Mouse (Mus musculus) urinary bladder, postnatal 4 days (tissue): ENCODE data around the gene Nol10.
A peak's percentile ranks its signal among the peaks of the same experiment; 100 is the strongest.

Experiments
- DNase-seq, 2 experiments: peaks; one replicate each; pipeline ENCODE4 v3.0.0; 2021 to 2022; ENCODE audit warnings: low spot score in 2 of 2

Nol10 gene

GRCm38 (mm10) chr12:17408312-17408711 is 60.1 kb downstream of the Nol10 start:
- DNase-seq = no peak

DNA sequence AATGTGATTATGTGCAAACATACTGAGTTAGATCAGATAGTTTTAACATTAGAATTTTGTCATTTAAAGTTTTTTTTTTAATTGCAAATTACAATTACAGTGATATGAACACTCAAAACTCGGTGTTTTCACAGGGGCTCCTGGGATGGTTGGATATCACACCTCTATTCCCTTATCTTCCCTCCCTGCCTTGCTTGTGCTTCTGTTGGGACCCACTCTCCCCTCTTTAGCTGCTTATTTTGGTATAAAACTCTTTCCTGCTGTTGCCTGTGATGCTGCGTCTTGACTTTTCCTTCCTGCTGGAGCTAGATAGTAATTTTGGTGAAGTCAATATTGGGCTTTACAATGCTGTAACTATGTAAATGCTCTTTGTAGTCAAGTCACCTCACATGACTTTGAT is 63.0 kb downstream of the Nol10 start:
- no peak for DNase-seq

DNA sequence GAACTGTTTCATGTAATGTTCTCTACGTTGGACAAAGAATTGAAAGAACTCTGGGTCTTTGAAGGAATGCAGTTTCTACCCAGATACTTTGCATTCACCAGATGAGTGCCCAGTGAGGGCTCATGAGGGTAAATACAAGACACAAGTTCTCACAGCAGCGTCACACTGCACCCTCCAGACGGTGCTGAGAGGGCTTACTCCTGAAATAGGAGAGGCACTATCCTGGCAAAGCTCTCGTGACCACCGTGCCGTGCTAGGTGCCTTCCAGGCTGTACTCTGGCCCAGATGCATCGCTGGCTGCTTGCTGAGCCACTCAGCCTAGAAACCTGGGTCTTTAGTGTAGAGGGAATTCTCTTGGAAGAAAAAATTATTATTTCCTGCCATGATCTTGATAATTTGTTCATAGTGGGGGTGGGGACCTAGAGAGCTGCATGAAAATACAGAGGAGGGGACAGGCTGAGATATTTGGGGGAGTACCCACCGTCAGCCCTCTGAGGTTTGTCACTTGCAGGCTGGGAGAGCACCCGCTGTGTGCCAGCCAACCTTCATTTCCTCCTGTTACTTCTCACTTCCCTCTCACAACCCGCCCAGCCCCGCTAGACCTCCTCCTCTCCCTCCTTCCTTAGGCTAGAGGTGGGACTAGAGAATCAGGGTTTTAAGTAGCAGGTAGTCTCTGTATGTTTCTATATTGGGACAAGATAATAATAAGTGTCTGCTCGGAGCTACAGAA is 63.7 kb downstream of the Nol10 start:
- no peak for DNase-seq

DNA sequence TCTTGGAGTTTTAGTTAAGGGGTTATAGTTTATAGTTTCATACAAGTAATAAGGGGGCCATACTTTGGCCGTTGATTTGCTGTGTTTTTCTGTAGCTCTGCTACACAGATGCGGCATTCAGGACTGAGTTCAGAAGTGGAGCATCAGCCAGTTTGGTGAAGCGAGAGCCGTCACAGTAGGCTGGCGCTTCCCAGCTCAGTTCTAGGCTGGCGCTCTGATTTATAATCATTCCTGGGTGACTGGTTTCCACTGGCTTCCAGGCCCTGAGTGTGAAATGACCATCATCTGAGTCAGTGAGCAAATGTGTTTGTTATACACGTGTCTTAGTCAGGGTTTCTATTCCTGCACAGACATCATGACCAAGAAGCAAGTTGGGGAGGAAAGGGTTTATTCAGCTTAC is 66.5 kb downstream of the Nol10 start:
- no peak for DNase-seq

- no peak for DNase-seq
Measured at GRCm38 (mm10) chr12:17420168-17420810, 72.0 kb downstream of the Nol10 start.

DNA sequence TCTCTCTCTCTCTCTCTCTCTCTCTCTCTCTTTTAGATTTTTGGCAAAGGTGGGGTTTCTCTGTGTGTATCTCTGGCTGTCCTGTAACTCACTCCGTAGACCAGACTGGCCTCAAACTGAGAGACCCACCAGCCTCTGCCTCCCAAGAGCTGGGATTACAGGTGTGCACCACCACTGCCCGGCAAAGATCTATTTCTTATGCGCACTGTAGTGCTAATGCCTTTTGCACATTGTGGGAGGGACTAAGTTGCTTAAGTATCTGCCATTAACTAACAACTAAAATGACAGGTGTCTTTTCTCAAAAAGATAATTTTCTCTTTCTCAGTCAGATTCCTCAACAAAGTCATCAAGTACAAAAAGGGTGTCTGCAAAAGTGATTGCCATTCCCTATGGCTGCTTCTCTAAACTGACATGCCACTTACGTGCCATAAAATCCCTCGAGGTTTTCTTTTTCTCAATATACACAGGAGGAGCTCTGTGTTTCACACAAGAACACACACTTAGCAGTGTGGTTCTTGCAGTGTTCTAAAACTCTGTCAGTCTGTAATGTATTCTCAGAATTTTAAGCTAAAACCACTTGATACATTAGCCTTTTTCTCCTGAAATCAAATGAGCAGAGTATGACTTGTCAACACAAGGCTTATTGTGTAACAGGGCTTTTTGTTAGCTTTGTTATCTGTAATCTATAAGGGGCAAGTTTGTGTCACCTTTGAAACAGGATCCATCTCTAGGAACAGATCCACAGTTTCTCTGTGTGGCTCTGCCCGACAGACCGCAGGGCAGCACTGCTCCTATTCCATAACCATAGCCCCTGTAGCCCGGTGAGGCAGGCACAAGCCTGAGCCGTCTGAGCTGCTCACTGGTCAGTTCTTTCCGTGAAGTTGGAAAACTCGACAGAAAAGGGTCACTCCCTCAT is 77.3 kb downstream of the Nol10 start:
- DNase-seq = no peak

DNA sequence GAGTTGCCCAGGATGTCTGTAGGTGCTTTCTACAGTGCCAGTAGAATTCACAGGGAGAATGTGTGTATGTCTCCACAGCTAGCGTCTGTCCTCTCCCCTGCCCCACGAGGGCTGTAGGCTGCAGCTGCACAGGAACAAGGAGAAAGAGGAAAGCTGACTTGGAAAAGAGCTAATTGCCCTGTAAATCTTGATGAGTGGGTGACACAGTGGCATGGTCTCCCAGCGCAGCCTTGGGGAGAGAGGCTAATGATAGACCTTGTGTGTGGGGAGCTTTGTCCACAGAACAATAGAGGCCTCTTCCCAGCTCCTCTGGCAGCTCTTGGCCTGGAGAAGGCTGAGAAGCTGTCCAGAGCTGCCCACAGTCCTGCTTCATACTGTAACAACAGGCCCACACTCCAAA is 78.5 kb downstream of the Nol10 start:
- no peak for DNase-seq

- no peak for DNase-seq
Measured at GRCm38 (mm10) chr12:17430578-17430977, 82.3 kb downstream of the Nol10 start.

DNA sequence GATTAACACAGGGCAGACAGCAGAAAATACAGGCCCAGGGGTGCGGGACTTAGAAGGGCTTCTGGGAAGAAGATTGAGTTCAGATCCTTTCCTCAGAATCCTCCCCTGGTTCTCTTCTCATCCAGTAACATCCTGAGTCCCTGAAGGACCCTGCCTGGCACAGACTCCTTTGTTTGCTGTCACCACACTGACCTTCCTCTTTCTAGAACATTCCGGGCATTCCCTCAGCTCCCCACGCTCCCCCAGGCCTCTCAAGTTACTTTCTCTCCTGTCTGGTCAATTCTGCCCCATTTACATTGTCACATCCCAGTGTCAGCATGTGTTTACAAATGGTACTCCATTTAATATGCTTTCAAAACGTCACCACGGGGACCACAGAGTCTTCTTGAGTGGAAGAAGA is 82.9 kb downstream of the Nol10 start:
- no peak for DNase-seq

- DNase-seq = no peak
Measured at GRCm38 (mm10) chr12:17431812-17432332, 83.6 kb downstream of the Nol10 start.

DNA sequence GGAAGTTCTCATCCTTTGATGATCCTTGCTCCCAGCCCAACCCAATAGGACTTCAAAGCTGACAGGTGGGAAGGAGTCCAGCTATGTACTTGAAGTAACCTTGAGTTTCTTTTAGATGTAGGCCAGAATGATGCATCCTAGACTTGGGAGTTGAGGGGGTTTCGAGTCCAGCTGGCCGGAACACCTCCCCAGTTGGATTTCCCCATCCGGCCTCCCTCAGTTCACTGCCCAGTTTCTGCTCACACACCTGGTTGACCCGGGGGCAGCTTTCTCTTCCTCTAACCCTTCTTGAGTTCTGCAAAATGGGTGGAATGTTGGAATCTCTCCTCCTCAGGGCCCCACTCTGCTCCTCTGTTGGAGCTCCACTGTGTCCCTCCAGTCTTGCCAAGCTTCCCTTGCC is 85.5 kb downstream of the Nol10 start:
- DNase-seq = no peak

GRCm38 (mm10) chr12:17436471-17436870 is 88.2 kb downstream of the Nol10 start:
- no peak for DNase-seq

- DNase-seq = peak in 1 of 2 experiments; percentile 24
Measured at GRCm38 (mm10) chr12:17440251-17440651, 92.0 kb downstream of the Nol10 start.

GRCm38 (mm10) chr12:17441495-17441894 is 93.2 kb downstream of the Nol10 start:
- no peak for DNase-seq

DNA sequence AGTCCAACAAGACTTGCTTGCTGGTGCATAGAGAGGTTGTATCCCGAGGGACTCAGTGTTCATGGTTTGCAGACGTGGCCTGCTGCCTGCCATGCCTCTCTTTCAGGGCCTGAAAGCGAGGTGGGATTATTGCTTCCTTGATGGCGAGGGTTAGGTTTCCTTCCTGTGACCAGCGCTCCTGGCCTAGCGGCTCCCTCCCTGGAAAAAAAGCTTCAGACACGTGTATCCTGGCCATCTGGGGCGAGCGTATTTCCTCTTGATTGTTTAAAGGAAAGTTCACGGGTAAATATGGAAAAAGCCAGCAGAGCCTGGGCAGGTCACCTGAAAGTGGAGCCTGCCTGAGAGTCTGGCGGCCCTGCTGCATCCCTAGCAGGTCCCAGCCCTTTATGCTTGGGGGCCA is 96.1 kb downstream of the Nol10 start:
- DNase-seq = no peak

- DNase-seq = no peak
Measured at GRCm38 (mm10) chr12:17445251-17445650, 97.0 kb downstream of the Nol10 start.

GRCm38 (mm10) chr12:17448781-17449180 is 100.5 kb downstream of the Nol10 start:
- no peak for DNase-seq

- DNase-seq = no peak
Measured at GRCm38 (mm10) chr12:17449661-17450091, 101.4 kb downstream of the Nol10 start.

GRCm38 (mm10) chr12:17450503-17450902 is 102.2 kb downstream of the Nol10 start:
- no peak for DNase-seq

GRCm38 (mm10) chr12:17450908-17451307 is 102.7 kb downstream of the Nol10 start:
- no peak for DNase-seq

GRCm38 (mm10) chr12:17452273-17452672 is 104.0 kb downstream of the Nol10 start:
- no peak for DNase-seq

- no peak for DNase-seq
Measured at GRCm38 (mm10) chr12:17453918-17454317, 105.7 kb downstream of the Nol10 start.
